Comparison of ENCODE assay signal across 8 mouse cellular contexts in genomic region chr5:60231232-60231891, GRCm38 (mm10).
DNase-seq lines count a peak whose midpoint lies in the region; ATAC-seq and TF ChIP-seq lines count a peak whose summit lies in the region.
"Not testable (repeated sequence)": the region's sequence is repeated elsewhere in the genome, so short reads cannot be mapped to it uniquely, and the experiment has no call there.

No protein-coding gene starts in this region.

- H3K27me3 ChIP-seq in forebrain, embryonic 11.5 days (ENCODE audit: control insufficient read depth, insufficient read depth, low read length); heart, embryonic 12.5 days (replicated peaks); hindbrain, embryonic 13.5 days; limb, embryonic 10.5 days (ENCODE audit: low read depth, poor library complexity, severe bottlenecking); stomach, postnatal 0 days (ENCODE audit: control insufficient read depth, insufficient read depth, low read length): not testable (repeated sequence)

- not testable (repeated sequence) for H3K9ac ChIP-seq in forebrain, embryonic 11.5 days (ENCODE audit: low read length); heart, embryonic 12.5 days; hindbrain, embryonic 13.5 days; stomach, postnatal 0 days (ENCODE audit: low read length)

- not testable (repeated sequence) for H3K36me3 ChIP-seq in forebrain, embryonic 11.5 days (ENCODE audit: control insufficient read depth, insufficient read depth, low read length); heart, embryonic 12.5 days; hindbrain, embryonic 13.5 days; limb, embryonic 10.5 days; stomach, postnatal 0 days (ENCODE audit: control insufficient read depth, insufficient read depth, low read length)

- peak; percentile 5 for DNase-seq in embryo, embryonic 10 days (ENCODE audit: low spot score)
- DNase-seq in forebrain, embryonic 11.5 days (ENCODE audit: low spot score); limb, embryonic 10.5 days (ENCODE audit: low spot score); stomach, postnatal 0 days (ENCODE audit: low spot score): not testable (repeated sequence)

- not testable (repeated sequence) for H3K4me1 ChIP-seq in forebrain, embryonic 11.5 days (replicated peaks; ENCODE audit: control insufficient read depth, insufficient read depth, low read length); heart, embryonic 12.5 days (replicated peaks); hindbrain, embryonic 13.5 days (replicated peaks); limb, embryonic 10.5 days; stomach, postnatal 0 days (replicated peaks; ENCODE audit: control insufficient read depth, insufficient read depth)

- H3K27ac ChIP-seq in forebrain, embryonic 11.5 days (ENCODE audit: low read depth, low read length); heart, embryonic 12.5 days (ENCODE audit: poor library complexity, severe bottlenecking); hindbrain, embryonic 13.5 days; limb, embryonic 10.5 days; stomach, postnatal 0 days (replicated peaks): not testable (repeated sequence)

- TF ChIP-seq CTCF in stomach, postnatal 0 days (IDR thresholded peaks at IDR 0.05; ENCODE audit: low read depth) = not testable (repeated sequence)

- peak; percentile 88 for ATAC-seq in forebrain, embryonic 11.5 days (replicated peaks; ENCODE audit: low FRiP score)
- 0 out of 2 replicates have a peak, but pooled peaks have one; percentile 33 for ATAC-seq in heart, embryonic 12.5 days (ENCODE audit: insufficient number of reproducible peaks, low FRiP score)
- ATAC-seq in hindbrain, embryonic 13.5 days (ENCODE audit: low FRiP score) = peak; percentile 77
- peak; percentile 70 for ATAC-seq in megakaryocyte, adult 5-6 weeks (ENCODE audit: poor library complexity, severe bottlenecking)
- ATAC-seq in monocyte, adult 5-6 weeks (replicated peaks; ENCODE audit: insufficient number of reproducible peaks, low FRiP score, low TSS enrichment, poor library complexity, severe bottlenecking) = 0 out of 2 replicates have a peak, but pooled peaks have one; percentile 31
- not testable (repeated sequence) for ATAC-seq in stomach, postnatal 0 days (ENCODE audit: low FRiP score, low TSS enrichment)

- not testable (repeated sequence) for H3K4me3 ChIP-seq in forebrain, embryonic 11.5 days (ENCODE audit: low read depth, low read length); stomach, postnatal 0 days (ENCODE audit: low read depth, low read length)
- H3K4me3 ChIP-seq in heart, embryonic 12.5 days = peak overlapping the region; percentile 23; the same call in 1 of the 2 replicates
- H3K4me3 ChIP-seq in hindbrain, embryonic 13.5 days = peak overlapping the region; percentile 23
- H3K4me3 ChIP-seq in limb, embryonic 10.5 days = 0 out of 2 replicates have a peak overlapping the region, but pooled peaks have one; percentile 22

- not testable (repeated sequence) for H3K9me3 ChIP-seq in forebrain, embryonic 11.5 days (ENCODE audit: control insufficient read depth, low read length); heart, embryonic 12.5 days (replicated peaks); hindbrain, embryonic 13.5 days; limb, embryonic 10.5 days (replicated peaks); stomach, postnatal 0 days (ENCODE audit: control insufficient read depth, low read length)

- WGBS in forebrain, embryonic 11.5 days = 18% methylated on average over 26 of the region's 30 CpGs
- WGBS in heart, embryonic 12.5 days = 14% methylated on average over 30 of the region's 30 CpGs
- 12% methylated on average over 28 of the region's 30 CpGs for WGBS in hindbrain, embryonic 13.5 days
- WGBS in limb, embryonic 10.5 days = 16% methylated on average over 26 of the region's 30 CpGs
- 16% methylated on average over 25 of the region's 30 CpGs for WGBS in stomach, postnatal 0 days

- not testable (repeated sequence) for TF ChIP-seq EP300 in stomach, postnatal 0 days (optimal IDR thresholded peaks at IDR 0.05)

- H3K4me2 ChIP-seq in forebrain, embryonic 11.5 days (ENCODE audit: low read depth, low read length, severe bottlenecking) = not testable (repeated sequence)
- H3K4me2 ChIP-seq in heart, embryonic 12.5 days = peak overlapping the region; percentile 58
- peak overlapping the region; percentile 44 for H3K4me2 ChIP-seq in hindbrain, embryonic 13.5 days
- H3K4me2 ChIP-seq in stomach, postnatal 0 days (replicated peaks; ENCODE audit: low read depth) = 0 out of 2 replicates have a peak overlapping the region, but pooled peaks have one; percentile 20
